Mouse (Mus musculus) left cerebral cortex, postnatal 14 days (tissue): Measurements from ENCODE around the gene Arg2. TPM values are rescaled to one million over a fixed set of nuclear protein-coding genes. Genes with fewer than 3 reads are reported as not detected.
"Not testable (repeated sequence)": the region's sequence is repeated elsewhere in the genome, so short reads cannot be mapped to it uniquely, and the experiment has no call there.

Source experiments
- DNase-seq, 2 experiments: peaks; one replicate each; pipeline ENCODE4 v3.0.0; 2021 to 2022; ENCODE audit warnings: low spot score in 2 of 2, mixed read lengths in 1 of 2
- intact Hi-C: fragments of 180-260 bp; cut with DNase I; formaldehyde crosslinking; loops from one replicate; pipeline ENCODE4 v1.15.1; 2025
- total RNA-seq, 2 experiments: library from RNA; stranded (reverse); gene quantifications; 2 replicates each; pipeline ENCODE4 v1.2.3; 2021

The Arg2 gene
- total RNA-seq, 2 experiments from 2014 or later, result 6.1 to 6.7 TPM

DNA sequence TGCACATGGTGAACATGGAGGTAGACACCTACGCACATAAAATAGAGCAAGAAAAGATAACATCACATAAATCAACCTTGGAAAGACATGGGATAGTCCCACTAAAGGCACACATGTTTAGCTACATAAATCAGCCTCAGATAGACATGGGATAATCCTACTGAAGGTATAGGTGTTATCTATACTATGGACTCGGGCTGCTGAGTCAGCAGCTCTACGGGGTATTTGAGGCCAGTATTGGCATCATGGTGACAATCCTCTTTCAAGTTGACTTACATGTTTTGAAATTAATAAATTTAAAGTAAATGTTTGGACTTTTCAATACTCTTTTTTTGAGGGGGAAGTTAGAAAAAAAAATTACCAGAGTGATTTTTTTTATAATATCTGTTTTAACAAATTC is 32.3 kb downstream of the Arg2 start:
- intact Hi-C loops, result no loop called here
- DNase-seq, result no peak

DNA sequence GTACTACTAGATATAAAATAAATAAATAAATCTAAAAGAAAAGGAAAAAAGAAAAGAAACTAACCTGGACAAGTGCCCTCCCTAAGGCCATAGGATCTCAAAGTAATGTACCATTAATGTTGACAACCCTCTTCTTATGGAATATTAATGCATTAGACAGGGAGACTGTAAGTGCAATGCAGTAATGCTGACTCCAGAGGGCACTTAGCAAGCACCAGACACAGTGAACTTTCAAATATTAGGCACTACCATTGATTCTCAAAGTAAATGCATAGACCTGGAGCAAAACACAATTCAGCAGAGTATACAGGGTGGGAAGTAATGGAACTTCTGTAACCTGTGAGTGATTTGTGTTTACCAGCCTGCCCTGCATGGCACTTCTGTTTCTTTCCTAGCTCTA is 38.6 kb downstream of the Arg2 start:
- intact Hi-C loops, result no loop called here

DNA sequence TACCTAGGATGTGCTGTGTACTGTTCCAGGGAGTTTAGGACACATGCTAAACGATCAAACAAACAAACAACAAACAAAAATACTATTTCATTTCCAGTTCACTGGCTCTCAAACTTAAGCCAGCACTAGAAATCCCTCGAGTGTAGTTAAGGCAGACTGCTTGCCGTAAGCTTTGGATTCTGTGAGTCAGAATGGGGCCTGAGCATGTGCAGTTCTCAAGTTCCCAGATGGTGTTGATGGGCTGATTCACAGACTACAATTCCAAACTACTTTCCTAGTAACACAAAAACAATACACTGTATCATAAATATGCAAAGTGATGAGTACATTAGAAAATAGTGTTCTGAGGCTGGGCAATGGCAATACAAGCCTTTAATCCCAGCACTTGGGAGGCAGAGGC is 39.8 kb downstream of the Arg2 start:
- DNase-seq, result peak in 1 of 2 experiments; percentile 24
- intact Hi-C loops, result no loop called here

More for the DNA sequence above, 38.6 kb downstream of the Arg2 start:
- DNase-seq, result no peak

DNA sequence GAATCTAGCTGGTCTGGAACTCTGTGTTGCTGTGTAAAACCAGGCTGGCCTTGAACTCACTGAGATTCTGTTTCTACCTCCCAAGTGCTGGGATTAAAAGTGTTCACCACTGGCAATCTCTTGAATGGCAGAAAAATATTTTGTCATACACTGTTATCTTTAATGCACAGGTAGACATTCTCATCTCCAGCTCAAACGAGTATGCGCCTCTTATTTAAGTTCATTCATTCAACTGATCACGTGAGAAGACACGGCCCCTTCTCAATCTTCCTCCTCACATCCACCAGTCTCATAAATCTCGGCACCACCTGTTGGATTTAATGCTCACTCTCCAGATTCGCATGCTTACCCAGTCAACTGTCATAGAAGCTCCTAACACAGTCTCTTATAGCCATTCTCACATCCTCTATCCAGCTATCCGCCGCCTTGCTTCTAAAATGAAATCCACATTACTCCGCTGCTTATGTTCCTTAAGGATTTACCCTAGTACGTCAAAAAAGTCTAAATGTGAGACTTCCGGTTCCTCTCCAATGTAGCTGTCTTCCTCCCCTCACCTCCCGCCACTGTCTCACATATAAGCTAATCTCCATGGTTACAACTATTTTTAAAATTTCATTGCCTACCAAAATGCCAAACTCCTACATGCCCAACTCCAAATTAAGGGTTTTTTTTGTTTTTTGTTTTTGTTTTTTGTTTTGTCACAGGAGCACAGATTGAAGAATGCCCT is 40.9 kb downstream of the Arg2 start:
- intact Hi-C loops, result no loop called here
- DNase-seq, result peak; percentile 11 to 39

DNA sequence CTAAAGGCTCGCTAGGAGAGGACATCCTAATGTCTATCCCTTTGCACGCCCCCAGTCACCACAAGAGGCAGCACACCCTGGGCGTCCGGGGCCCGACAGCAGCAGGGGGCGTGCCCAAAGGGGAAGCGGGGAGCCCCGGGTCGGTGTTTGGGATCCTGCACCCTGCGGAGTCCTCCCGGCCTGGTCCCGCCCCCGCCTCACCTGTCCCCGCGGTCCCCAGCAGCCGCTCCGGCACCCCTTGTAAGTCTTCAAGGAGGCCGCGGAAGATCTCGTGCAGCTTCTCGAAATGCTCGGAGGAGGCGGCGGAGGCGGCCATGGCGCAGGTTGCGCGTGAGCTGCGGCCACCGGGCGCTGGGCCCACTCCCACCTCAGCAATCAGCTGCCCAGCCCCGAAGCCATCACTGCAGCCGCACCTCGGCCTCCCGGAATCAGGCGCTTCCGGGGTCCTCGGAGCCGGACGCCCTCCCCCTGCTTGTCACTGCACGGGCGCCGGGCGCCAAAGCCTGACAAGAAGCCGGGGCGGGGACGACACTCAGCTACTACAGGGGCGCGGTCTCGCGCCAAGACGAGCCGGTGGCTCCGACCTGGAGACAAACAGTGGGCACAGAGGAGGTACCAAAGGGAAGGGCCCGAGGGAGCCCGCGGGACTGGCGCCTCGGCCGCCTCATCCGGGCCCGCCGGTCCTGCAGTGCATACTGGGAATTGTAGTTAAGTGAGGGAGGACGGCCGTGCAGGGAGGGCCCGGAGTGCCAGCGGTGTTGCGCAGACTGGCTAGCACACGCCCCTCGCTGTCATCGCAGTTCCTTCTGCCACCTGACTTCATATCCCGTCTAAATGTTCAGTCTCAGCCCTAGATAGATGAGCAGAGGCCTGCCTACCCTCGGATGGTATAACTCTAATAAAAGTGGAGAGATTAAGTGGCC is 41.7 kb downstream of the Arg2 start, which contains the start of gene Vti1b:
Vti1b (minus strand) TSS at position 649 of the 923 bp plus-strand sequence.
- peak; percentile 88 to 91 for DNase-seq
- intact Hi-C loops, result no loop called here

DNA sequence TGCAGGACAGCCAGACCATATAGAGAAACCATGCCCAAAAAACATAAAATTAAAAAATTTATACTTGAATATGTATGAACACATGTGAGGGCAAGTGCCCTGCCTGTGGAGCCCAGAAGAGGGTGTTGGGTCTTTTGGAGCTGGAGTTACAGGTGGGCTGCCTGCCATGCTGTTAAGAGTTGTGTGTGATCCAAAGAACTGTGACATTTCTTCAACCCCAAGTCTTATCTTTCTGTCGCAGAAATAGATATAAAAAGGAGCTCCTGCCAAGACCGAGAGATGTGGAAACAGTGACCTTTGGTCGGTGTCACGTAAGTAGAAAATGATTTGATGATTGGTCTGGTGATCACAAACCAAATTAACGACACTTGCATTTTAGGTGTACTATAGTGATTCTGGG is 43.1 kb downstream of the Arg2 start:
- intact Hi-C loops, result no loop called here

DNA sequence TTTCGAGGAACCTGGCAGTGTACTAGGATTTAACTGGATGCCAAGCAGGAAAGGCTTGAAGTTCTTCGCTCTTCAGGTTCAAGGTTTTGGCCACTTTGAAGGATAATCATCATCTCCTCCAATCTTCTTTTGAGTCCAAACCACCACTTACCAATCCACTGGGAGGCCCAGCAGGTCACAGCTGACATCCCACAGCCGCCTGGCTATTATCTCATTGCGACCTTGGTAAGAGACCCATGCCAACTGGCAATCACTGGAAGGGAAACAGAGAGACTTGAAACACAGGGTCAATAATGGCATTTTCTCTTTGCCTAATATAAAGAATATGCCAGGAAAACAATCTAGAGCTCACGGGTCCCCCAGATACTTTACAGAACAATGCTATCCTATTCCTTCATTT is 45.4 kb downstream of the Arg2 start:
- intact Hi-C loops, result no loop called here
- DNase-seq, result no peak

More for the DNA sequence above, 43.1 kb downstream of the Arg2 start:
- no peak for DNase-seq

DNA sequence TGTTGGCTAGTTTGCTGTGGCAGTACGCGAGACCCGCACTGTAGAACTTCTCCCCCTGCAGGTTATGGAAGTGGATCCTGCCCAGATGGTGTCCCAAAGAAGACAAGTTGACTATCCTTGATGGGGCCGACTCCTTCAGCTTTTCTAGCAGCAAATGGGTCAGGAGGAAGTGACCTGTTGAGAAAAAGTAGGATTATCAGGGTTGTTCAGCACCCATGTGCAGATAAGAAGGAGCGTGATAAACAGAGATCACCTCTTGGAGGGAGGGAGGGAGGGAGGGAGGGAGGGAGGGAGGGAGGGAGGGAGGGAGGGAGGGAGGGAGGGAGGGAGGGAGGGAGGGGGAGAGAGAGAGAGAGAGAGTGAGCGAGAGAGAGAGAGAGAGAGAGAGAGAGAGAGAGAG is 54.6 kb downstream of the Arg2 start:
- intact Hi-C loops, DNase-seq: not testable (repeated sequence)

DNA sequence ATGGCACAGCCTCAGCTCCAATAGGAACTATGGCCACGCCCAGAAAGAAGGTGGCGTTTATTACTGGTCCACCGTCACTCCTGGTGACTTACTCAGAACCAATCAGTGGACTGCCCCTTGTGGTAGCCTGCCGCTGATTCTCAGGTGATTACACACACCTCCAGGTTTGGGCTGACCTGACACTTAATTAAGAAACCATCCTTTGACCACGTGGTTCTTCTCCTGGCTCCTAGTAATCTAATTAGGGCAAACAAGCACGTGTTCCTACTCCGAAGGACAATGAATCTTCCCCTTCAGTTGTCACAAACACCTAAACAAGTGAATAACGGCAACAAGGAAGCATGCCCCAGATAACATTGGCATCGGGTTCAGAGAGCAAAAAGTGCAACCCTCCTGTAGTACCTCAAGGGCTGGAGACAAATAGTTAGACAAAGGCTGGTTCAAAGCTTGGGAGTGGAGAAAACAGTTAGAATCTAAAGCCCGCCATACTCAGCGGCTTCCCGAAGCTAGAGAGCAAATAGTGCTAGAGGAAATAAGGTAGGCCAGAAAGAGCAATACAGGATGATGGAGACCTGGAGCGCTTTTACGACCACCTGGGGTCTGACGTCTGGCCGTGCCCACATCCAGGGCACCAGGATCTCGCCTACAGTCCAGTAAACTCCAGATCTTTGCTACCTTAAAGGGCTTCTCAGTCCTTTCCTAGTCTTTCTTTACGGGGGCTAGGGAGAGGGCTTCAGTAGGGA is 60.5 kb downstream of the Arg2 start:
- DNase-seq, result peak; percentile 69 to 77
- intact Hi-C loops, result loop anchor here (5.0 kb wide), 1 partner anchor 66 kb away; no protein-coding TSS in a partner anchor

DNA sequence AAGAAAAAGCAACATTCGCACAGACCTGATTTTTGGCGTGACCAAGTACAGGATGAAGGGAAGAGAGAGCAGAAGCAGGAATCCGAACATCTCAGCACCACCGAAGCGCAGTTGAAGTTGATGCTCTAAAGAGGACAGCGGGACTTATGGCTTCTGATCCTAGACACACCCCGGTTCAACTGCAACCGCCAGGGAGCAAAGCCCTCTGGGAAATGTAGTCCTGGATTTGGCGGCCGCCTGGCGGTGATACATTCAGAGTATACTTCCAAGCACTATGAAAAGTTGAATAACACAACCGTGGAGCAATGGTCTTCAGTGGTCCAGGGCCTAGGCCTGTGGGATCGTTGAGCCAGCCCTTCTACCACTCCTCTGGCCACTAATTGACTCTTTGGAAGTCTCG is 61.1 kb downstream of the Arg2 start:
- DNase-seq, result peak; percentile 65 to 81
- intact Hi-C loops, result loop anchor here (5.0 kb wide), 1 partner anchor 66 kb away; no protein-coding TSS in a partner anchor

DNA sequence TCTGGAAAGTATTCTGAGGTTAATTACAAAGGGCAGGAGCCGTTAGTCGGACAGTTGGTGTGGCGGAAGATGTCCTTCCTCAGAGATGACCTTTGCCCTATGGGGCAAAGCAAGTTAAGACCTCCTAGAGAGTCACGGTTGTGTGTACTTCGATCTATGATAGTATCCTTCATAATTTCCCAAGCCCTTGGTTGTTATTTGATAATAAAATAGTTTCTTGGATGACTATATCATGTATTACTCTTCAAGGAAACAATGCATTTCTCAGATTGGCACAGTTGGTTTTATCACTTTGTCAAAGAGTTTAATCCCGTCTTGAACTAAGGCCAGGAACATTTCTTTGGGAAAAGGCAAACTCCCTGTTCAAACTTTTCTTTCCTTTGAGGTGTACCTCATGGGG is 61.6 kb downstream of the Arg2 start, which contains the start of gene Rdh11:
Rdh11 (minus strand) TSS at position 101 of the 400 bp plus-strand sequence.
- intact Hi-C loops, result loop anchor here (5.0 kb wide), 1 partner anchor 65 kb away; no protein-coding TSS in a partner anchor
- no peak for DNase-seq

DNA sequence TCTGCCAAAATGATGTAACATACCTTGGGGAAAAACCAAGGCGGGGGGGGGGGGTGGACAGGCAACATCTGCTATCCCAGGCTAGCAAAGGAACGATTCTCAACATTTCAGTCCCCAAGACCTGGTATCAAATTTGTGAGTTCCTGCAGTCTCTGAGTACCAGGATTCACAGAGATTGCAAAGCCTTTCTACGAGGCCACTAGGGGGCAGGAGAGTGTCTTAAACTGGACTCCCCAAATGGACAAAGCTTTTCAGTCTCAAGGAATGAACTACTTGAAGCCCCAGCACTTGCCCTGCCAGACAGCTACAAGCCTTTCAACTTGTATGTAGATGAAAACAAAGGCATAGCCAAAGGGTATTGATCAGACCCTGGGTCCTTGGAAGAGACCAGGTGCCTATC is 62.9 kb downstream of the Arg2 start:
- DNase-seq, result peak; percentile 63 to 77
- intact Hi-C loops, result loop anchor here (5.0 kb wide), 1 partner anchor 64 kb away; no protein-coding TSS in a partner anchor

DNA sequence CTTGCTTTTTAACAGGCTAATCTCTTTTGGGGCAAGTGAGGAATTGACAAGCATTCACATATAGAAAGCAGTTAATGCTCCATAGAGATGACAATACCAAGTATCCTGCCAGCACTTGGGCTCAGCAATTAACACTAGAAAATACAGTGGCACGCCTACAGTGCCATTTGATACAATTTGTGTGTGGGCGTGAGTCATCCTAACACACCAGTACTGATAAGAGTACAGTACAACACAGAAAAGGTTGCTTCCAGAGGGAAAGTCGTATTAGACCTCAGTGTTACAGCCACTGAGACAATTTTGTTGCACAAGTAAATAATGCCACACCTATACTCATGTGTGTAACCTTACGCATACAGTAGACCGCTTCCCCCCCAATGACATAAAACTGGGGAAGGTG is 66.5 kb downstream of the Arg2 start:
- intact Hi-C loops, result no loop called here
- DNase-seq, result no peak

DNA sequence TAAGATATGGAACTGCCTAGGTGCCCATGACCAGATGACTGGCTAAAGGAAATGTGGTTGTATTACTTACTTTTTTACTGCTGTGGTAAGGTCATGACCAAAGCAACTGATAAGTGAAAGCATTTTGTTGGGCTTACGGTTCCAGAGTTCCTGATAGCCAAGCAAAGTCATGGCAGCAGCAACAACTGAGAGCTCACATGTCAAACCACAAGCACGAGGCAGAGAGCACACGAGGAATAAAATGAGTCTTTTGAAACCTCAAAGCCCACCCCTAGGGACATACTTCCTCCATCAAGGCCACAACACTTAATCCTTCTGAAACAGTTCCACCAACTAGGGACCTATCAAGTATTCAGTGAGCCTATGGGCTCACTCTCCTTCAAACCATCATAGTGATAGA is 71.3 kb downstream of the Arg2 start:
- intact Hi-C loops, result no loop called here
- no peak for DNase-seq

Other genes with a start within 250 kb of the Arg2 start
- gene Plek2, start 223.8 kb upstream of the Arg2 start, total RNA-seq, result under 1 TPM; 0.27 to 0.37 TPM
- gene Tmem229b, start 123.2 kb upstream of the Arg2 start, total RNA-seq, result 10 to 100 TPM; 79.2 to 82.3 TPM
- gene Plekhh1, start 101.6 kb upstream of the Arg2 start, total RNA-seq, result 1 to 10 TPM; 4.7 to 7.0 TPM
- gene Pigh, start 41.1 kb upstream of the Arg2 start, total RNA-seq, result 1 to 10 TPM; 8.8 to 9.5 TPM
- gene Vti1b, start 41.9 kb downstream of the Arg2 start, total RNA-seq, result 100 to 1,000 TPM; 190 to 192 TPM
- gene Rdh11, start 61.5 kb downstream of the Arg2 start, total RNA-seq, result 10 to 100 TPM; 21.8 to 22.2 TPM
- gene Rdh12, start 78.1 kb downstream of the Arg2 start, total RNA-seq, result 1 to 10 TPM in 1 of 2 experiments, under 1 TPM in 1; 0.94 to 1.2 TPM
- gene Zfyve26, start 165.5 kb downstream of the Arg2 start, total RNA-seq, result 10 to 100 TPM; 23.3 to 27.6 TPM
- under 1 TPM in 1 of 2 experiments, not detected in 1; 0.17 TPM for gene Rad51b, start 166.5 kb downstream of the Arg2 start, total RNA-seq